Mouse (Mus musculus): ENCODE data around the gene Stard9.

DNA sequence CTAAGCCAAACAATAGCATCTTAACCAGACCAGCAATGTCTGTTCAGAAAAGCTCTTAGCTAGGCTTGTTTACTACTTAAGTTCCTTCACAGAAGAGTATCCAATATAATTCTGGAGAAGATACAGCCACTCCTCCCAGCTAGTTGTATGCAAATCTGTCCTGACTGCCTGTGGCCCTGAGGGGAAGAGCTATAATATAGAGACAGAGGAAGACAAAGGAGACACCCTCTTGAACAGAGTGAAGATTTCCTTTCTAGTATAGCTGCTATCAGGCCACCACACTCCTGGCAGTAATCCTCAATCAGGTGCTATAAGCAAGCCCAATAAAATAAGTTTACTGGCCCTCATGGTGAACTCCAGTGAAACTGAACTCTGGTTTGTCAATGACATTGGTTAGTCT, 133.0 kb downstream of the Stard9 start:
- TF ChIP-seq CTCF (IDR thresholded peaks at IDR 0.05; ENCODE audit: extremely low read depth, insufficient read depth, low read length) (no peak), POLR2A (IDR thresholded peaks at IDR 0.05; ENCODE audit: extremely low read depth, insufficient read depth, low read length) (no peak)

All from cortical plate, adult 2 months (tissue).